Mouse (Mus musculus) gastrocnemius, adult 2 months (tissue): ENCODE results near the gene 1700008O03Rik. TPM values are rescaled to one million over a fixed set of nuclear protein-coding genes. Genes with fewer than 3 reads are reported as not detected.

Experiments
- DNase-seq: peaks from one replicate; pipeline ENCODE4 v3.0.0; 2022
- H3K27ac ChIP-seq: fragments of 200-600 bp; 2 replicates; pipeline ENCODE4 v1.8.1; 2022; ENCODE audit warnings: mild to moderate bottlenecking
- H3K4me3 ChIP-seq: fragments of 200-600 bp; 2 replicates; pipeline ENCODE4 v1.8.1; 2022; ENCODE audit warnings: mild to moderate bottlenecking, moderate library complexity
- CTCF ChIP-seq: fragments of 200-600 bp; IDR thresholded peaks from 2 replicates; pipeline ENCODE4 v1.8.1; 2022; ENCODE audit warnings: antibody characterized with exemption, mild to moderate bottlenecking, moderate library complexity
- intact Hi-C: fragments of 180-260 bp; cut with DNase I; formaldehyde crosslinking; loops from one replicate; pipeline ENCODE4 v1.15.1; 2025
- total RNA-seq, 2 experiments: library from RNA; stranded (reverse); gene quantifications; 2 replicates each; pipeline ENCODE4 v1.2.3; 2021

The 1700008O03Rik gene
- total RNA-seq, 2 experiments from 2014 or later: not detected

- Histone ChIP-seq H3K4me3 (peak overlapping the region; percentile 72), H3K27ac (peak overlapping the region; percentile 91)
- intact Hi-C loops: loop anchor here (5.0 to 10.0 kb wide), 2 partner anchors 174 to 1341 kb away; partner anchors contain the start of genes Pold1, Rpl18 and Sphk2
- TF ChIP-seq CTCF: no peak
- no peak for DNase-seq
These were observed 12.2 kb downstream of the 1700008O03Rik start for GRCm38 (mm10) chr7:44373460-44373859.

- TF ChIP-seq CTCF: no peak
- DNase-seq: no peak
- Histone ChIP-seq H3K4me3 (no peak overlapping the region), H3K27ac (no peak overlapping the region)
- intact Hi-C loops: loop anchor here (5.0 to 10.0 kb wide), 2 partner anchors 175 to 1342 kb away; partner anchors contain the start of genes Pold1, Rpl18 and Sphk2
These were observed 12.9 kb downstream of the 1700008O03Rik start for GRCm38 (mm10) chr7:44372678-44373077.

DNA sequence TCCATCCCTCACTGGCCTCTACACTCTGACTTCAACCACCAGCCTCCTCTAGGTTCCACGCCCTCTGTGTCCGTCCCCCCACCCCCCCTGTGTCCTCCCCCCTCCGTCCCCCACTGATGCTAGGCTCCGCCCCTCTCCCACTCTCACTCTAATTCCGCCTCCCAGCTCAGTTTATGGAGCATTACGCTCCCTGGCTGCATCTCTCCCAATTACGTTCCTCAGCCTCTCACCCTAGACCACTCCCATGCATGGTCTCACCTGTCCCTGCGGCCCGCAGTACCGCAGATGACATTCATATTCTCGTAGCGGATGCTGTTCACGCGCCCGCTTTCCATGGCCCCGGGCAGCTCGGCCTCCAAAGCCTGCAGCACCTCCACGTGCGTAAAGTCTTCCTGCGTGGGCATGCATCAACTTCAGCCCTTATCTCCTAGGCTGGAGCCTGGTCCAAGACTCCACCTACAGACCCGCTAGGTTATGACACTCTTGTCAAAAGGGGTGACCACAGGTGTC, 24.8 kb downstream of the 1700008O03Rik start:
- intact Hi-C loops: loop anchor here (2.0 kb wide), 1 partner anchor 56 kb away; no protein-coding TSS in a partner anchor
- peak overlapping the region; percentile 86 for H3K4me3 ChIP-seq
- H3K27ac ChIP-seq: peak overlapping the region; percentile 88; the same call in 1 of the 2 replicates
- no peak for TF ChIP-seq CTCF
- DNase-seq: no peak

DNA sequence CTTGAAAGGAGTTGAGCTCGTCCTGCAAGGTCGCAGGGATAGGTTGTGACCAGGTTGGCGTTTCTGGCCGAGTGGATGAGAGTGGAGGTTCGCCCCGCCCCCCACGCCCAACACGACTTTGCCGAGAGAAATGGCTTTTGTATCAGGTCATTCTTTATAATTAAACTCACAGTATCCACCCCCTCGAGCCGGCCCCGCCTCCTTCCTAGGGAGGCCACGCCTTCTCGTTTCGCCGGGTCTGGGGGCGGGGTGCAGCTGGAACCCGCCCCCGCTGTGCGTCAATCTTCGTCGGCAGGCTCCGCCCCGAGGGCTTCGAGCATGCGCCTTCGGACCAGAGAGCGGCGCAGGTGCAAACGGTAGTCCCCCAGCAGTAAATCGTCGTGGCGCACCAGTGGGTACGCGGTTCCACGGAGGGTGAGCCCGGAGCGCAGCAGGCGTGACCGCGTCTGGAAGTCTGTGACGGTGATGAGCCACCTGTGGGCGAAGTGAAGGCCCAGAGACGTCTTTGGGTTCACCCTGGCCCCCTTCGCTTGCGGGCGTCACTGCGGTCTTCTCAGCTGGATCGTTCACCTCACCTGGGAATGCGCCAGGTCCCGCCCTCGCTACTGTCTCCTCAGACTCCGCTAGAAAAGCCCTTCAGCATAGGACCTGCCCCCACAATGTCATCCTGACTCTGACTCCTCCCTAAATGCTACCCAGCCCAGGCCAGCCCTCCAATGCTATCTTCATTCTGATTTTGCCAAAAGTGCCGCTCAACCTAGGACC, 25.5 kb downstream of the 1700008O03Rik start:
- no peak for TF ChIP-seq CTCF
- Histone ChIP-seq H3K4me3 (peak overlapping the region; percentile 86), H3K27ac (peak overlapping the region; percentile 88)
- intact Hi-C loops: loop anchor here (2.0 kb wide), 1 partner anchor 55 kb away; no protein-coding TSS in a partner anchor
- DNase-seq: peak; percentile 94

DNA sequence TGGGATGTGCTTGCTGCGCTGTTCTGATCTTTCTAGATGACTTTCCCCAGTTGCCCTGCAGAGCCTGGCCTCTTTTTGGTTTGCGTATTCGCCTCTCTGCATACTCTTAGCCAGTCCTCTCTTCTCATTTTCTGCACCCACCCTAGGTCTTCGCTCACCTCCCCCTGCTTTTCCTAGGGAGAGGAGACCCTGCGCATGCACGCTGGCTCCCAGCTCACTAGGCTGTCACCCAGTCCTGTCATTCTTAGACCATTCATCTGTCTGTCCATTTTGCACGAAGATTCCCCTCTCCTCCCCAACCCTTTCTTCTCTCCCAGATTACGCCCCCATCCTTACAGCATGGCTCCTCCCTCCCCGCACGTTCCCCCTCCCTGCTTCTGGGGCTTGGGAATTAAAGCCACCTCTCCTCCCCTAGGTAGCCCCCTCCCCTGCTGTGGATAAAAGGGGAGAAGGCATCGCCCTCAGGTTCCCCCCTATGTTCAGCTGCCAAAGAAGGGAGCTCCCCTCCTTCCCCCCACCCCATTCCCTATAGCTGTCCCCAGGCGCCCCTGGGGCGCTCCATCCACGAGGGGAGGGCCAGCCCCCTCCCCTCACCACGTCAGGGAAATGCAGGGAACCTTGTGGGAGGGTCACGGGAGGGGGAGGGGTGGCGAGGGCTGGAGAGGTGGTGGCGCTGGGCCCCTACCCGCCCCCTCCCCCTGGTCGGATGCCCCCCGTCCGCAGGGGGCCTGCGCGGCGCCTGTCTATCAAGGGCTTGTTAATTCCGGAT, 26.6 kb downstream of the 1700008O03Rik start:
- H3K27ac ChIP-seq: no peak overlapping the region
- H3K4me3 ChIP-seq: peak overlapping the region; percentile 86
- DNase-seq: no peak
- intact Hi-C loops: no loop called here
- TF ChIP-seq CTCF: no peak

- no peak for DNase-seq
- Histone ChIP-seq H3K27ac (no peak overlapping the region), H3K4me3 (no peak overlapping the region)
- TF ChIP-seq CTCF: no peak
- intact Hi-C loops: no loop called here
These were observed 27.6 kb downstream of the 1700008O03Rik start for GRCm38 (mm10) chr7:44358012-44358411.

- intact Hi-C loops: no loop called here
- no peak for TF ChIP-seq CTCF
- Histone ChIP-seq H3K27ac (no peak overlapping the region), H3K4me3 (no peak overlapping the region)
- DNase-seq: no peak
These were observed 28.1 kb downstream of the 1700008O03Rik start for GRCm38 (mm10) chr7:44357531-44357930.

DNA sequence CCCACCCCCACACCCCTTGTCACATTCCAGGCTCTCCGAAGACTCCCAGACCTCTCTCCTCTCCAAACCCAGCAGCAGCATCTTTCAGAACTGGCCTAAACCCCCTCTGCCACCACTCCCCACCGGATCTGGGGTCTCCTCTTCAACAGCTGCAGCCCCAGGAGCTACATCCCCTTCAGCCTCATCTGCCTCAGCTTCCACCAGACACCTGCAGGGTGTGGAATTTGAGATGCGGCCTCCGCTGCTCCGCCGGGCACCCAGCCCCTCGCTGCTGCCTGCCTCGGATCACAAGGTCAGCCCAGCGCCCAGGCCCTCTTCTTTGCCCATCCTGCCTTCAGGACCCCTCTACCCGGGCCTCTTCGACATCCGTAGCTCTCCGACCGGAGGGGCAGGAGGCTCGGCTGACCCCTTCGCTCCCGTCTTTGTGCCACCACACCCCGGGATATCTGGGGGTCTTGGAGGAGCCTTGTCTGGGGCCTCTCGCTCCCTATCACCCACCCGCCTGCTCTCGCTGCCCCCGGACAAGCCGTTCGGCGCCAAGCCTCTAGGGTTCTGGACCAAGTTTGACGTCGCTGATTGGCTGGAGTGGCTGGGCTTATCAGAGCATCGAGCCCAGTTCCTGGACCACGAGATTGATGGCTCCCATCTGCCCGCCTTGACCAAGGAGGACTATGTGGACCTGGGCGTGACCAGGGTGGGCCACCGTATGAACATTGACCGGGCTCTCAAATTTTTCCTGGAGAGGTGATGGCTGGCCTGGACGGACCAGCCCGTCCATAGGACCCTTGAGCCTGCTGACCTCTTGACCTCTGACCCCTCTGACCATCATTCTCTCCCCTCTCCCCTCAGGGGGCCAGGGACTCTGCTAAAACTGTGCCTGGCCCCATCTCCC, 28.8 kb downstream of the 1700008O03Rik start:
- intact Hi-C loops: no loop called here
- peak overlapping the region; percentile 8; the same call in 1 of the 2 replicates for H3K27ac ChIP-seq
- no peak for DNase-seq
- H3K4me3 ChIP-seq: peak overlapping the region; percentile 34
- no peak for TF ChIP-seq CTCF

DNA sequence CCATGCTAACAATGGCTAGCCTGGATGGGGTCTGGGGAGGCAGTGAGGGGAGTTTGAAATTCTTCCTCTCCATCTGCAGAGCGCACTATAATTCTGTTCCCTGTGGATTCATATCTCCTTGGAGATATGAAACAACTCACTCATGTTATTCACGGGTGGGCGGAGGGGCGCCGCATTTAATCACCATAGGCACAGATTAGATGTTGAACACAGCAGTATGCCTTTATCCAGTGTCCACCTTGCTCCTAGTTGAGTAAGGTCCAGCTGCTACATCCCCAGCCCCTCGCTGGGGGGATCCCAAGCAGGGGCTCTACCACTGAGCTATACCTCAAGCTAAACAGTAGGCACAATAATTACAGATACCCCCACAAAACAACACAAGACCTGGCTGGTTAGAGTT, 30.2 kb downstream of the 1700008O03Rik start:
- no peak for DNase-seq
- H3K4me3 ChIP-seq: no peak overlapping the region
- H3K27ac ChIP-seq: no peak overlapping the region
- TF ChIP-seq CTCF: no peak
- intact Hi-C loops: no loop called here

- H3K4me3 ChIP-seq: no peak overlapping the region
- no peak for TF ChIP-seq CTCF
- intact Hi-C loops: no loop called here
- H3K27ac ChIP-seq: no peak overlapping the region
- DNase-seq: no peak
These were observed 31.8 kb downstream of the 1700008O03Rik start for GRCm38 (mm10) chr7:44353601-44354340.

- no peak overlapping the region for H3K4me3 ChIP-seq
- intact Hi-C loops: no loop called here
- no peak for TF ChIP-seq CTCF
- H3K27ac ChIP-seq: no peak overlapping the region
- no peak for DNase-seq
These were observed 32.6 kb downstream of the 1700008O03Rik start for GRCm38 (mm10) chr7:44352750-44353600.
